Mouse (Mus musculus) lung, embryonic 16.5 days (tissue): ENCODE results near the gene St8sia4. TPM values are rescaled to one million over a fixed set of nuclear protein-coding genes. Genes with fewer than 3 reads are reported as not detected.

Experiments
- ATAC-seq: fragments of 200-750 bp; cut with Nextera tagmentation; 2 replicates; pipeline ENCODE4 v1.8.0; 2017; ENCODE audit warnings: low read depth, mild to moderate bottlenecking, moderate library complexity
- H3K27ac ChIP-seq: fragments of 300-500 bp; sonication (generic); 2 replicates; pipeline ENCODE4 v1.5.1; 2014; ENCODE audit warnings: mild to moderate bottlenecking, control low read depth, low read length
- H3K27me3 ChIP-seq: fragments of 300-500 bp; sonication (generic); 2 replicates; pipeline ENCODE4 v1.6.1; 2014; ENCODE audit warnings: low read depth, low read length, mixed read lengths; ENCODE audit not compliant: control insufficient read depth, insufficient read depth
- H3K36me3 ChIP-seq: fragments of 300-500 bp; sonication (generic); 2 replicates; pipeline ENCODE4 v1.6.1; 2014; ENCODE audit warnings: low read length; ENCODE audit not compliant: control insufficient read depth, insufficient read depth
- H3K4me1 ChIP-seq: fragments of 300-500 bp; sonication (generic); replicated peaks from 2 replicates; pipeline ENCODE4 v1.6.1; 2014; ENCODE audit warnings: low read length, mixed read lengths; ENCODE audit not compliant: control insufficient read depth, insufficient read depth
- H3K4me2 ChIP-seq: fragments of 300-500 bp; sonication (generic); 2 replicates; pipeline ENCODE4 v1.6.1; 2014; ENCODE audit warnings: low read depth, low read length, control low read depth
- H3K4me3 ChIP-seq: fragments of 300-500 bp; sonication (generic); 2 replicates; pipeline ENCODE4 v1.5.1; 2014; ENCODE audit warnings: mild to moderate bottlenecking, low read length, control low read depth
- H3K9ac ChIP-seq: fragments of 300-500 bp; sonication (generic); 2 replicates; pipeline ENCODE4 v1.6.1; 2014; ENCODE audit warnings: low read length, control low read depth
- H3K9me3 ChIP-seq: fragments of 300-500 bp; sonication (generic); 2 replicates; pipeline ENCODE4 v1.6.1; 2016; ENCODE audit warnings: low read length; ENCODE audit not compliant: control insufficient read depth
- WGBS: fragments of 180-500 bp; shearing (Covaris S2); extraction: QIAGEN DNeasy Blood & Tissue Kit; methylation state at CpG from one replicate; pipeline ENCODE4 v1.1.7; 2014; 5-methylcytosine and 5-hydroxymethylcytosine counted together
- polyA plus RNA-seq: library from polyadenylated mRNA; unstranded; fragments of >200 nt; fragmentation: Nextera tagmentation; extraction: Ambion mirVana; gene quantifications from 2 replicates; pipeline ENCODE4 v1.2.1, GENCODE M21; 2015

The St8sia4 gene
- polyA plus RNA-seq = 9.5 and 10.9 TPM in 2 replicates

DNA sequence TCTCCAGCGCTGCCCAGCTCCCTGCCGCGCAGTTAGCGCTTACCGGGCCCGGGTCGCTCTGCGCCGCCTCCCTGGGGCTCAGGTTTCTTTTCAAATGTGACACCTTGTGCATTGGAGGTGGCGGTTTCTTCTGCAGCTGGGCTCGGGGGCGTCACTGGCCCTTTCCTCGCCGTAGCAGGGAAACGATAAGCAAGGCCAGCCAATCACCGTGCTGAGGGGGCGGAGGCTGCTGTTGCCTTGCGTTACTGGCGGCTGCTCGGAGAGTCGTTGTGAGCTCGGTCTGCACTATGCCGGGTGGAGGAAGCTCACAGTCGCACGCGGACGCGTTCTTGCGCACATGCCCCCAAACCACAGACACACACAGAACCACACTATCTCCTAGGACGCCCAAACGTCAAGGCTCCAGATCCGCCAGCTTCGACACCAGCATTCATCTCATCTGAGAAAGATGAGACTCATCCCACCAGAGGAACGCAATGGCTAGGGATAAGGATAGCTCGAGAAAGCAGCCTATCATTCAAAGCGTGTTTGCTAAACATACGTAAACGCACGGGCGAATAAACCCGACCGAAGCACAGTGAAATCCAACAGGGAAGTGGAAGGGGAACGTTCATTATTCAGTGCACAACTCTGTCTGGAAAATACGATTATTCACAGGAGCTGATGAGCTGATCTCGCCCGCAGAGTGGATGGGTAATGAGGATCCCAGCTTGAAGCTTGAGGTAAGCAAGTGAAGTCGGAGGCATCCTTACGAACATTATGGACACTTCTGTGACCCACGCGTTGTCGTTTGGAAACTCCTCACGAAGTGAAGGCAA, at the start of gene St8sia4:
TSS of gene St8sia4 (minus strand) at position 137 of the 818 bp plus-strand sequence.
- Histone ChIP-seq H3K4me2 (peak within 1 kb of the TSS; percentile 97), H3K27ac (peak within 1 kb of the TSS; percentile 73)

DNA sequence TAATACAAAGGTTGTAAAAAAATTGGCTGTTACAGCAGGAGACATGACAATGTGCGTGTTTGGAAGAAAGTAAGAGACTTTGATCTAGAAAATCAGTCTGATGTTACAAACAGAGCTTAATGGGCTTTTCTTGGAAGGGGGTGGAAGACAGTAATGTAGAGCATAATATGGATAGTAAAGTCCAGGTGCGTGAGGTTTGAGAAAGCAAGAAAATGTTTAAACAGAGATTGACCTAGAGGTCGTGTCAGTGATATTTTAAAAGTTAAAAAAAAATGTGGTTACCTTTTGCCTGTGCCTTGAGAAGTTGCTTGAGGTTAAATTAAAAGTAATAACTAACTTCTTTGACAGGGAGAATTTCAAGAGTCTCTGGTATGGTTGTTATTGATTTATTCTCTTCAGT, 41.8 kb upstream of the St8sia4 start:
- Histone ChIP-seq H3K4me2 (no peak overlapping the region), H3K27me3 (no peaks in the 10 kb centered on the region), H3K27ac (no peak overlapping the region), H3K9ac (no peak overlapping the region), H3K36me3 (no peaks in the 10 kb centered on the region), H3K4me3 (no peak overlapping the region), H3K9me3 (no peaks in the 10 kb centered on the region), H3K4me1 (no peaks in the 10 kb centered on the region)
- no peak for ATAC-seq
- WGBS = 56% methylated on average over 3 of the region's 3 CpGs

More for the DNA sequence above, at the start of gene St8sia4:
- Histone ChIP-seq H3K4me1 (peaks cover 12% of the 10 kb centered on the region), H3K4me3 (peak within 1 kb of the TSS; percentile 78), H3K9me3 (no peaks in the 10 kb centered on the region), H3K9ac (peak within 1 kb of the TSS; percentile 66), H3K36me3 (no peaks in the 10 kb centered on the region), H3K27me3 (no peaks in the 10 kb centered on the region)
- ATAC-seq = peak; percentile 96
- WGBS = under 1% methylated on average over 52 of the region's 52 CpGs

DNA sequence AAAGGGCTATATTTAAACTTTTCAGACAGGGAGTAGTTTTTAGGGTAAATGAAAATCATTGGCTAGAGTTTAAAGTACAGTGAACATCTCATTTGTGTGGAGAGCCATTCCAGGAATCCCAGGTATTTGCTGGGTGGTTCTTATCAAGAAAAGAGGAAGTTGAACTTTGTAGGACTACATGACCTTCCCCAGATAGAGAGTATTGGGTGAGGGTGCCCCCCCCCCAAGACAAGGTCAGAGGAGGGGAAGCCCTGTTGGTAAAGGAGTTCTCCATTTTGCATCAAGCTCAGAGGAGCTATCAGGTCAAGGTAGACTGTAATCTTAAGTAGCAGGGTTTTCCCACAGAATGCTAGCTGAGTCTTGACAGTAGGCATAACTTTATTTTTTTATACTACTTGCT, 32.5 kb upstream of the St8sia4 start:
- no peak overlapping the region for H3K4me3 ChIP-seq
- no peaks in the 10 kb centered on the region for H3K4me1 ChIP-seq
- H3K9ac ChIP-seq = no peak overlapping the region
- H3K27me3 ChIP-seq = no peaks in the 10 kb centered on the region
- H3K36me3 ChIP-seq = no peaks in the 10 kb centered on the region
- no peaks in the 10 kb centered on the region for H3K9me3 ChIP-seq
- no peak overlapping the region for H3K4me2 ChIP-seq
- no peak overlapping the region for H3K27ac ChIP-seq
- no peak for ATAC-seq

DNA sequence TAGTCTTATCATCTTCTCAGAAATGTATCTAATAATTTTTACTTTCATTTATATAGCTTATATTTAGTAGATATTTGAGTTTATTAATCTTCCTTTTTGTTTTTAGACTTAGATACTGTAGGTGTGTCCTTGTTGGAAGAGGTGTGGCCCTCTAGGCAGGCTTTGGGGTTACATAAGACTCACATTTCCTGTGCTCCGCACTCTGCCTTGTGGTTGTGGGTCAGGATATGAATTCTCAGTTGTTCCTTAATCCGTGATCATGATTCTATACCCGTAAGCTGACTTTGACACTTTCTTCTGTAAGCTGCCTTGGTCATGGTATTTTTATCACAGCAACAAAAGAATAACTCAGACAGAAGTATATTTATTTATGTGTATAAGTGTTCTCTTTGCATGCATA, 6.7 kb upstream of the St8sia4 start:
- Histone ChIP-seq H3K9me3 (no peaks in the 10 kb centered on the region), H3K4me2 (no peak overlapping the region)
- WGBS = 79% methylated on average over 3 of the region's 3 CpGs

GRCm38 (mm10) chr1:95668253-95668805, 958 bp upstream of the St8sia4 start:
- H3K27me3 ChIP-seq = no peaks in the 10 kb centered on the region
- ATAC-seq = no peak
- peak overlapping the region; percentile 52 for H3K27ac ChIP-seq
- peaks cover 12% of the 10 kb centered on the region for H3K4me1 ChIP-seq
- no peaks in the 10 kb centered on the region for H3K36me3 ChIP-seq
- WGBS = 12% methylated on average over 6 of the region's 6 CpGs
- peak overlapping the region; percentile 78 for H3K4me3 ChIP-seq
- no peaks in the 10 kb centered on the region for H3K9me3 ChIP-seq
- H3K9ac ChIP-seq = peak overlapping the region; percentile 66
- H3K4me2 ChIP-seq = peak overlapping the region; percentile 97

More for the DNA sequence above, 6.7 kb upstream of the St8sia4 start:
- ATAC-seq = no peak
- no peak overlapping the region for H3K4me3 ChIP-seq
- H3K4me1 ChIP-seq = no peaks in the 10 kb centered on the region
- H3K27me3 ChIP-seq = no peaks in the 10 kb centered on the region
- H3K27ac ChIP-seq = no peak overlapping the region
- no peak overlapping the region for H3K9ac ChIP-seq
- H3K36me3 ChIP-seq = no peaks in the 10 kb centered on the region

GRCm38 (mm10) chr1:95666541-95667320, 640 bp downstream of the St8sia4 start:
- under 1% methylated on average over 14 of the region's 14 CpGs for WGBS
- Histone ChIP-seq H3K9me3 (no peaks in the 10 kb centered on the region), H3K9ac (peak overlapping the region; percentile 66), H3K36me3 (no peaks in the 10 kb centered on the region), H3K4me3 (peak overlapping the region; percentile 78), H3K27me3 (no peaks in the 10 kb centered on the region), H3K27ac (peak overlapping the region; percentile 73), H3K4me2 (peak overlapping the region; percentile 97), H3K4me1 (peaks cover 12% of the 10 kb centered on the region)
- ATAC-seq = peak; percentile 8; the same call in 1 of the 2 replicates

DNA sequence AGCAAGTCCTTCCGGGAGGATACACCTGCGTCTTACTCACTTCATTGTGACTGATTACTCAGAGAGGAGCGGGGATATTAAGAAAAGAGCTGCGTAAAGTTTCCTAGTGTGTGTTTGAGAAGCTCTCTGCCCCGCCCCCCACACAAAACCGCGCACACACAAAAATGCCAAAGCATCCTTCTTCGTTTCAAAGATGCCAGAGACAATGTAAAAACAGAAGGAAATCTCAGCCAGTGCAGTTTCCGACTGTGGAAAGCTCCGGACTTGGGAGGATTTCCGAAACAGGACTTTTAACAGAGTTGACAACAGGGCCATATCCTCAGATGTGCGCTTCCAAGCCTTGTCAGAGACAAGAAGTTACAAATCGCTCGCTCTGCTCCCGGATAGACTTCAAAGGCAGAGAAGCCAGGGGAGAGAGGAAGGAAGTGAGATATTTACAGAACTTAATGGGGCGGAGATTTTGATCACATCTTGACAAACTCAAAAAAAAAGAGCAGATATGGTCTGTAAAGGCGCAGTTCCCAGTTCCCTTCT, 1.4 kb downstream of the St8sia4 start:
- WGBS = under 1% methylated on average over 17 of the region's 17 CpGs
- H3K27ac ChIP-seq = peak overlapping the region; percentile 23
- ATAC-seq = peak; percentile 46

GRCm38 (mm10) chr1:95664969-95665702, 2.2 kb downstream of the St8sia4 start:
- peak; percentile 15; the same call in 1 of the 2 replicates for ATAC-seq
- peak overlapping the region; percentile 97 for H3K4me2 ChIP-seq
- H3K36me3 ChIP-seq = no peaks in the 10 kb centered on the region
- H3K27me3 ChIP-seq = no peaks in the 10 kb centered on the region
- H3K4me3 ChIP-seq = peak overlapping the region; percentile 78
- peak overlapping the region; percentile 60 for H3K9ac ChIP-seq
- peak overlapping the region; percentile 23 for H3K27ac ChIP-seq
- H3K4me1 ChIP-seq = peaks cover 12% of the 10 kb centered on the region
- no peaks in the 10 kb centered on the region for H3K9me3 ChIP-seq
- 10% methylated on average over 22 of the region's 22 CpGs for WGBS

More for the DNA sequence above, 1.4 kb downstream of the St8sia4 start:
- H3K4me2 ChIP-seq = peak overlapping the region; percentile 97
- no peaks in the 10 kb centered on the region for H3K27me3 ChIP-seq
- H3K9ac ChIP-seq = peak overlapping the region; percentile 60
- peak overlapping the region; percentile 78 for H3K4me3 ChIP-seq
- H3K9me3 ChIP-seq = no peaks in the 10 kb centered on the region
- H3K4me1 ChIP-seq = peaks cover 12% of the 10 kb centered on the region
- no peaks in the 10 kb centered on the region for H3K36me3 ChIP-seq
